Mouse (Mus musculus) liver, postnatal 0 days (tissue): ENCODE data around the gene Timmdc1.

Experiments used
- CTCF ChIP-seq: sonication (generic); IDR thresholded peaks from 2 replicates; pipeline ENCODE4 v1.5.1; 2016; ENCODE audit warnings: antibody characterized with exemption, low read depth
- EP300 ChIP-seq: IDR thresholded peaks from 2 replicates; pipeline ENCODE4 v1.6.1; 2016; ENCODE audit warnings: antibody characterized with exemption, low read depth, mild to moderate bottlenecking

DNA sequence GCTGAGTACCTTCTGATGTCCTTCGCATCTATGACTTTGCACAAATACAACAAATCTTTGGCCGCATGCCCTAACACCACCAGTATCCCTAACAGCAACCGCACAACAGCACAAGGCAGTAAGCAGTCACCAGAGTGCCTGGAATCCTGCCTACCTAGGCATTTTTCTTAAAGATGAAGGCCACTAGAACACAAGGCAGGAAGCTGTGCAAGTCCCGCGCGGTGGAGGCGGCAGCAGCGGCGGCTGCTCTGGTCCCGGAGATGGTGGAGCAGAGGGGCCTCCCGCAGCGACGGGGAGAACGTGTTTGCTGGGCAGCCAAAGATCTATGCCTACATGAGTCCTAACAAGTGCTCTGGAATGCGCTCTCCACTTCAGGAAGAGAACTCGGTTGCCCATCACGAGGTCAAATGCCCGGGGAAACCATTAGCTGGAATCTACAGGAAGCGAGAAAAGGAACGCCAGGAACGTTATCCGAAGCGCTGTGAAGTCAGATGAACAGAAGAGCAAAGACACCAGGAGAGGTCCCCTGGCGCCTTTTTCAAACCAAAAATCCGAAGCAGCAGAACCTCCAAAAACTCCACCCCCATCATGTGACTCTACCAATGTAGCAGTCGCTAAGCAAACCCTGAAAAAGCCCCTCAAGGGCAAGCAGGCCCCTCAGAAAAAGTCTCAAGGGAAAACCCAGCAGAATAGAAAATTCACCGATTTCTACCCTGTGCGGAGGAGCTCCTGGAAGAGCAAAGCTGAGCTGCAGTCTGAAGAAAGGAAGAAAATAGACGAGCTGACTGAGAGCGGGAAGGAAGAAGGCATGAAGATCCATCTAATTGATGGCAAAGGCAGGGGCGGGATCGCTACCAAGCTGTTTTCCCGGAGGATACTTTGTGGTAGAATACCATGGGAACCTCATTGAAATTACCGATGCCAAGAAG is 45.9 kb downstream of the Timmdc1 start:
- TF ChIP-seq CTCF (no peak), EP300 (no peak)
